Mouse (Mus musculus) cerebellum, adult 2 months (tissue): ENCODE data around the gene Spon2.

Experiments
- CTCF ChIP-seq: fragments of 200-500 bp; IDR thresholded peaks from 2 replicates; pipeline ENCODE4 v1.5.1; 2011; ENCODE audit warnings: low read depth, mild to moderate bottlenecking, control low read depth, low read length, moderate library complexity, borderline replicate concordance; ENCODE audit not compliant: insufficient read depth
- POLR2A ChIP-seq: fragments of 200-500 bp; IDR thresholded peaks from 2 replicates; pipeline ENCODE4 v1.6.1; 2011; ENCODE audit warnings: low read length, control low read depth, borderline replicate concordance; ENCODE audit not compliant: insufficient read depth

GRCm38 (mm10) chr5:33204284-33204683 lies 14.0 kb downstream of the Spon2 start:
- TF ChIP-seq CTCF (no peak), POLR2A (no peak)
